Mouse (Mus musculus): ENCODE measurements at regions not wholly inside any gene's neighbourhood (a gene's known extent, or its start where the extent isn't known, plus 50 kb on each side); places are given as distances from the start of the nearest gene placed in this dataset.
A peak's percentile ranks its signal among the peaks of the same experiment; 100 is the strongest.

DNA sequence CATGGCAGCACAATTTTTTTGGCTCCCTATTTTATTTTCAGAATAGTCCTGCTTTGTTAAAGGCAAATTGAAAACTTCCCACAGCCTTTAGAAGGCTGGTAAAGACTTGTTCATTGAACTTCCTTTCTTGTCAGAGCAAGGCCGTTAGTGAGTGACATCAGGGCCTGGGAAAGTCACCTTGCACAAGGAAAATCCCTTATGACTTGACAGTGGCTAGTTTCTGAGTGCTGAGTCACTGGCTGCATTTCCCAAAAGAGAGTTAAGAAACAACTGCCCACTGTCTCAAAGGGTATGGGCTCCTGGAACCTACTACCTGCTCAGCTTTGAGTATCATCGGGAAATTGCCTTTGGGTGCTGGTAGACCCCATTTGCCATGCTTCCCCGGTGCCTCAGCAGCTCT is 89.2 kb upstream of the Marcks start:
- DNase-seq (ENCODE audit: low read depth, low spot score) = no peak

DNA sequence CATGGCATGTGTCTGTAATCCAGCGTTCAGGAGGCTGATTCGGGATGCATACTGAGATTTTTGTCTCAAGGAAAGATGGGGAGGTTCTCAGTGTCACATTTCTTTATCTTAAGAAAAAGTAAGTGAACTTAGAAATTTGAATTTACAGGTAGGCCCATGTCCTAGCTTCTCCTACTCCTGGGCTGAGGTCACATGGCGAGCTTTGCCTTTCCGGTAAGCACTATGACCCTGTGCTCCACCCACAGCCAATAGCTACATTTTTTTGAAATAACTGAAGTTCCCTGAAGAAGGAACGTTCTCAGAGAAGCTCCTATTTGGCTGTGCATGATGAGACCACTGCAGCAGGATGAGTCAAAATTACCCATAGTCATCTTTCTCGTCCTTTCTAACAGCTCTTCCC is 83.0 kb upstream of the Marcks start:
- DNase-seq (ENCODE audit: low read depth, low spot score) = no peak

DNA sequence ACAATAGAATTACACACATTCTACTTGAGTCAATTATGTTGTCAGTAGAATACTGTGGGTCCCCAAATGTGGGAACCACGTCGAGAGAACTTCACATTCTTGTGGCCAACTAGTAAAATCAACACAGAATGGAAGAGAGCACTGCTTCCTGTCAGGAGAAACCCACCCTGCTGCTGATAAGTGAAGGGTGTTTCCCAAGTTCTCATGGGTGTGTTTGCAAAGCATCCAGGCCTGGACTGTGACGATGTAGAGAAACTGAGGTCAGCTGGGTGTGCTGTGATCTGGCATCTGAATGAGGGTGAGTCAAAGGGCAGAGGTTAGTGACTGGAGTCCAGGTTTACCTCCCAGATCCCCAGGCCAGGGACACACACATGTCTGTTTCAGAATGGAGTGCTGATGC is 81.7 kb upstream of the Marcks start:
- no peak for DNase-seq (ENCODE audit: low read depth, low spot score)

DNA sequence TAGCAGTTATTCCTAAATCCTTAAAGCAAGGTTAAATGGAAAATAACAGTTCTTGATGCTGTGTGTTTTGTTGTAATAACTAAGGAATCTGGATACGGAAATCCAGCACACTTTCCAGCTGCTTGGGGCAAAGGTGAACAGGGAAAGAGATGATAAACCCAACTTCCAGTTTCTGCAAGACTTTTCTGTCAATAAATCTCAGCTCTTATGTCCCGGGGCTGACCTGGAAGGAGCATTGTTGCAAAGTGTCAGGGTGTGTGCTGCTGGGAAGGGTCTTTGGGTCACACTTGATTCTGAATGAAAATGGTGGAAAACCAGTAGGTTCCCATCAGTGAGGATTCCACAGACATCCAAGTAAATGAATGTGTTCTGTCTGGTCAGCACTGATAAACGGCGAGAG is 81.2 kb upstream of the Marcks start:
- DNase-seq (ENCODE audit: low read depth, low spot score) = no peak

DNA sequence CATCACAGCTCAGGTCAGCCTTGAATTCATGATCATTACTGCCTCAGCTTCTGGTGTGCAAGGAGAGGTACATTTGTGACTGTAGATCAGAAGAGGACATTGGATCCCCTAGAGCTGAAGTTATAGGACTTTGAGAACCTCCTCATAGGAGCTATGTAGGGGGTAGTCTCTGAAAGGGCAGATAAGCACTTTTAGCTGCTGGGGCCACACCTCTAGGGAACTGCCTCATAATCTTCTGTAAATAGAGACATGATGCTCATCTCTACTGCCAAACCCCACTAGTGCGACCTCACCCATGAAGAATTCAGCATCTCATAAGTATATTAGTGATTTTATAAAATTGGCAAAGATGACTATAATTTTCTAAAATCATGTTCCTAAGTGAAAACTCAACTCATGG is 80.7 kb upstream of the Marcks start:
- DNase-seq (ENCODE audit: low read depth, low spot score) = no peak

DNA sequence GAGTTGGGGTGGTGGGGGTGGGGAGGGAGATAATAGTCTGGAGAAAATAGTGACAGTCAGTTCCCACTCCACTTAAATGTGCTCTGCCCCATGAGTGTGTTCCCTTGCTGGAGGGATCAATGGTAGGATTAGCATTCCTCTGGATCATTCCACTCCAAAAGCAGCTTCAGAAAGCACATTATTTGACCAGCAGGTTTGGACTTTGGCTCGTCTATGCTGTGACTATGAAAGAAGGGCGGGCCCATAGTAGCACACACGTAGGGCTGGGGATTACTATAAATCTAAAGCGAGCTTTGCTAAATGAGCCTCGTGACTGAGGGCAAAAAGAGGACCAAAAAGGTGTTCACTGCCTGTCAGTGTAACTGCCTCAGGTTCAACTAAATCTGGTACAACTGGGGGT is 75.9 kb upstream of the Marcks start:
- DNase-seq (ENCODE audit: low read depth, low spot score) = no peak

DNA sequence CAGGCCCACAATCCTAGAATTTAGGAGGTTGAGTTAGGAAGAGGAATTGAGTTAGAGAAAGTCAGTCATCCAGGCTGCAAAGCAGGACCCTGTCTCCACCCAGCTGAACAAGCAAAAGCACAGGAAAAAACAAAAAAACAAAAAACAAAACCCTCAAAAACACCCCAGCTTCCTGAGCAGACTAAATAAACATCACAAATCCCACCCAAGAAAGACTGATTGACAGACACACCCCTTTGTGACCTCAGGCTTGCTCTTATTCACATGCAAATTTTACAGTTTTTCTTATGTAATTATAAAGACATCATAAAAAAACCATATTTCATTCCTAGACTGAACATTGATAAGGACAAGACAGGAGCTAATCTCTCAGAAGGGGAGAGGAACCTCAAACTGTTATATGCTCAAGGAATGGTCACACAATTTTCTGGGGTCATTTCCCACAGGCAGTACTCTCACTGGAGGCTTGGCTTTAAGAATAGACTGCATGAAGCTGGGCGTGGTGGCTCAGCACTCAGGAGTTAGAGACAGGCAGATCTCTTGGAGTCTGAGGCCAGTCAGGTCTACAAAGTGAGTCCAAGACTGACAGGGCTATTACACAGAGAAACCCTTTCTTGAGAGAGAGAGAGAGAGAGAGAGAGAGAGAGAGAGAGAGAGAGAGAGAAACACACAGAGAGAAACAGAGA is 73.8 kb upstream of the Marcks start:
- DNase-seq (ENCODE audit: low read depth, low spot score) = no peak

DNA sequence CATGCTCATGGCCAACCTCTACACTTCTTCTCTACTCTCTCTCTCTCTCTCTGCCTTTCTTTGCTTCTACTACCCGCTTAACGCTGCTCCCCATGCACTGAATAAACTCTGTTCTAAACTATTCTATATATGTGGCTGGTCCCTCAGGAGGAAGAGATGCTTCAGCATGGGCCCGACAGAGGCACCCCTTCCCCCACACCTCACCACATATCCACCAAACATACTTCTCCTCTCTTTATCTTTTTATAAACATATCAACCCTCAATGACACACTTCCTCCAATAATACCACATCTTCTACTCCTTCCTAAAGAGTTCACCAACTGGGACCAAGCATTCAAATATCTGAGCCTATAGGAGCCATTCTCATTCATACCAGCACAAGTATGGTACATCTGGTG is 72.6 kb upstream of the Marcks start:
- no peak for DNase-seq (ENCODE audit: low read depth, low spot score)

DNA sequence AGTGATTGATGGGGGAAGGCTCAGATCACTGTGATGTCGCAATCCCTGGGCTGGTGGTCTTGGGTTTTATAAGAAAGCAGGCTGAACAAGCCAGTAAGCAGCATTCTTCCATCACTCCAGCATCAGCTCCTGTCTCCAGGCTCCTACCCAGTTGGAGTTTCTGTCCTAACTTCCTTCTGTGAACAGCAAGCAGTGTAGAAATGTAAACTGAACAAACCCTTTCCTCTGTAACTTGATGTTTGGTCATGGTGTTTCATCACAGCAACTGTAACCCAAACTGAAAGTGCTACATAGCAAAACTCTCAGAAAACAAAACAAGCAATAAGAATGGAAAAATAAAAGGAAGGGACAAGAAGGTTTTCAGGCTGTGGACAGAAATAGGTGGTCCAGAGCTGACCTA is 71.5 kb upstream of the Marcks start:
- DNase-seq (ENCODE audit: low read depth, low spot score) = no peak

DNA sequence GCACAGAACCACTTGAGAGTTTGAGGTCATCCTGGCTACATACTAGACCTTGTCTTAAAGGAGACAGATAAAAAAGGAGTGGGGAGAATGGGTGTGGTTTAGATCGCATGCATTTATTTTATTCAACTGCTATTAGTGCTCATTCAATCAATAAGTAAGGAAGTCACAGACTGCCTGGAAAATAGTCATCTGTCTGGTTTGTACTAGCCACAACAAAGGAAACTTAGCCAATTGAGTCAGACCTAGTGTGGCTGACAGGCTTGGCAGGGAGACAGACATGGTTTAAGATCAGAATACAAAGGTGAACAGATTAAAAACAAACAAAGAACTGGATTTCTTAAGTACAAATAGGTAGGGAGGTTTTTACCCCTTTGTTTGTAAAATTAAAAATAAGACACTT is 68.3 kb upstream of the Marcks start:
- DNase-seq (ENCODE audit: low read depth, low spot score) = peak; percentile 16

DNA sequence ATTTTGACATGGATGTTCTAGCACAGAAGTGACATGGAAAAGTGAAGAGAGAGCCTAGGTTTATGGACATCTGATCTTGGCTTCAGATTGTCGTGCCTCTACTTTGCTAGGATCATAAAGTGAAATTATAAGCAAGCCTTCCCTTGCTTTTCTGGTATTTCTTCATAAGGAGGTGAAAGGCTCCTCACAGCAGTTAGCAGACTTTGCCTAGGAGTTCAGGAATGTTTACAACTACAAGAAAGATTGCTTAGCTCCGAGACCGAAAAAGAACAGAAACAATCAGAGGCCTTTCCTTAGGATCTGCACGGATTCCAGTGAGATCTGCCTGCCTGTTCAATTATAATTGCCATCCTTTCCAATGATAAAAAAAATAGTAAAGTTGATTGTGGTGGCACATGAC is 67.8 kb upstream of the Marcks start:
- DNase-seq (ENCODE audit: low read depth, low spot score) = no peak

DNA sequence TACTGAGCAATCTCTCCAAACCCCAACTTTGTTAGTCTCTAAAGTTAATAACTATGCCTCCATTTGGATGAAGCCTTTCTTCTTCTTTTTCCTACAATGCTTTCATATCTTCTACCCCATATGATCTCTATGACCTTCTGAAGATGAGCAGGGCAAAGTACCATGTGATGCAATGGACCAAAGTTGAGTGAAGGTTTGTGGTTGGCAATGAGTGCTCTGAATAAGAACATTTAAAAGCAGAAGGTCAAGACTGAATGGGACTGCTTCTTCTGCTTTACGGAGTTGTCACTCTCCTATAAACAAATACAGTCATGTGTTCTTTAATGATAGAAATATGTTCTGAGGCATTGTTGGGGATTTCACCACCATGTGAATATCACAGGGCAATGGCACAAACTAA is 65.0 kb upstream of the Marcks start:
- DNase-seq (ENCODE audit: low read depth, low spot score) = no peak

DNA sequence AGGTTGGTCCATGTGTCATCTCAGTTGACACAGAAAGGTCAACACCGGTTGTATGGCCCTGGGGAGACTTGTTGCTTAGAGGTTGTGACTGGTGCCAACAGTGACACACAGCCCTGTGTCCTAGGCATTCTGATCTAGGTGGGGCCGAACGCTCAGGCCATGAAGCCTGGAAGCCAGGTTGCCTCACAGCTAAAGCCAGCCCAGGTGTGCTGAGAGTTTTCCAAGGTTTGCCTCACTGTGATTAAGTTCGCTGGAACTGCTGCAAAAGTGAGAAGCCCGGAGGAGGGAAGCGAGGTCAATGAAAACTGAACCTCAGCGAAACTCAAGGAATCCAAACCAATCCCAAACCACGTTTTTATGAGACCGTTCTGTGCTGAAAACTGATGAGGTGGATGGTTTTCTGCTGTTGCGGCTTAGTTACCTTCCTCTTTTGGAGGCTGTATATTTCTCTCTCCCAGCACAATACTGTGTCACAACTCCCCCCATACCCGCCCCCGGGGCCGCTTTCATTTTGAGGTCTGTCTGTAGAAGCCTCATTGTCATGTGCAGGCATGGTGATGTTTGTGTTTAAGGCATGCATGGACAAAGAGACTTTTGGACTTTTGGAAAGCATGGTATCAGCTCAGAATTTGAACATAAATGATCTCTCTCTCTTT is 56.2 kb upstream of the Marcks start:
- DNase-seq (ENCODE audit: low read depth, low spot score) = no peak

DNA sequence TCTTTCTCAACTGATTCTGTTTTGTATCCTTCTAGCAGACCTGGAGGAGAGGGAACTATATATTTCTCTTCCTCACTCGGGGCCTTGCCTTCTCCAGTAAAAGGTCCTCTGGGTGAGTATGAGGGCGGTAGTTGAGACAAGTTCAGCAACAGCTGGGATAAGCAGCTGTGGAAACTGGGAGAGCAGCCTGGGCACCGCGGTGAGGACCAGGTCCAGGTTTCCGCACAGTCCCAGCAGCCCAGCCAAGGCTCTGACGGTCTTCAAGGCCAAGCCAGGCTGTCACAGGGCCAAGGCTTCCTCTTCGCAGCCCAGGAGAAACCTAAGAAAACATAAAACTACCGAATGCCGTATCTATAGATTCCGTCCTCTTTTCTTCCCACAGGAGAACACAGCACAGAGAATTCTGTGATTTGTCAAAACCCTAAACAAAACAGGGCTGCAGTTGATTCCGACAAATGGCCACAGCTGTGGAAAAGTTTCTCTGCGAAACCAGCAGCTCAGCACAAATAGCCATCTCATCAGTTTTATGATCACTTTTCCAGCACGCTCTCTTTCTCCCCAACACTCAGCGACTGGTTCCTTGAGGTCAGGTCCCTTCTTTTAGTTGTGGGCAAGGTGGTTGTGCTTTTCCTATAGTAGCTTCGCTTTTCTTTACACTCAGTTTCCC is 55.5 kb upstream of the Marcks start:
- DNase-seq (ENCODE audit: low read depth, low spot score) = no peak

DNA sequence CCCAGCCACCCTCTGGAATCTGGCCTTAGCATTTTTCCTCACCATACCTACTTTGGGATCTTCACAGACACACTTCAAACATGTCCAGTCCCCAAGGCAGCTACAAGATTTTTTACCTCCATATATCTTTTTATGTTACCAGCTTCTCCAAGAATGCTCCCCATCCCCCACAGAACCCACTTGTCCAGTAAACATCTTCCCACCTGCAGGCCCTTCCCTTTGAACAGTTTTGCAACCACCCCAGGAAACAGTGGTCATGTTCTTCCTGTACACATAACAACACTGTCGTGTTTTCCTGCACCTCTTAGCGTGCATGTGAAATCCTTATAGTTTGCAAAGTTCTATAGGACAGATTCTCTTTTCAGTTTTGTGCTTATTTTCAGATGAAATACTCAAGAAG is 53.9 kb upstream of the Marcks start:
- DNase-seq (ENCODE audit: low read depth, low spot score) = no peak

DNA sequence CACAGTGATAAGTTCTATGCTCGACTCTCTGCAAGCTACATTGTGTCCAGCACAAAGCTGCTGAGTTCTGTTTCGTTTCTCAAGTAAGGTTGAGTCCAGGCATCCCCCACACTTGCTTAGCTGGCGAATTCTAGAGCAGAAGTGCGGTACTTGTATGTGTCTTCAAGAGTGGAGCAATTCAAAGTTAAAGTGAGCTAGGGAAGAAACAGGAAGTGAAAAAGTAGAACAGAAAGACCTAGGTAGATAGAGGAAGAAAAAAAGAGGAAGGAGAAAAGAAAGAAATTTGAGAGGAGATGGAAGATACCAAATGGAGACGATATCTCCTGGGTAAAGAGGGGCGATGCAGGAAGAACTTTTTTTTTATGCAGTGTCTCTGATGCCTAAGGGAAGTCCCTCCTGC is 51.4 kb upstream of the Marcks start:
- no peak for DNase-seq (ENCODE audit: low read depth, low spot score)

Data from CD4-positive helper T cell, adult 2 months (primary cell).